Comparison of ENCODE assay signal across 8 mouse cellular contexts in the genomic region with DNA sequence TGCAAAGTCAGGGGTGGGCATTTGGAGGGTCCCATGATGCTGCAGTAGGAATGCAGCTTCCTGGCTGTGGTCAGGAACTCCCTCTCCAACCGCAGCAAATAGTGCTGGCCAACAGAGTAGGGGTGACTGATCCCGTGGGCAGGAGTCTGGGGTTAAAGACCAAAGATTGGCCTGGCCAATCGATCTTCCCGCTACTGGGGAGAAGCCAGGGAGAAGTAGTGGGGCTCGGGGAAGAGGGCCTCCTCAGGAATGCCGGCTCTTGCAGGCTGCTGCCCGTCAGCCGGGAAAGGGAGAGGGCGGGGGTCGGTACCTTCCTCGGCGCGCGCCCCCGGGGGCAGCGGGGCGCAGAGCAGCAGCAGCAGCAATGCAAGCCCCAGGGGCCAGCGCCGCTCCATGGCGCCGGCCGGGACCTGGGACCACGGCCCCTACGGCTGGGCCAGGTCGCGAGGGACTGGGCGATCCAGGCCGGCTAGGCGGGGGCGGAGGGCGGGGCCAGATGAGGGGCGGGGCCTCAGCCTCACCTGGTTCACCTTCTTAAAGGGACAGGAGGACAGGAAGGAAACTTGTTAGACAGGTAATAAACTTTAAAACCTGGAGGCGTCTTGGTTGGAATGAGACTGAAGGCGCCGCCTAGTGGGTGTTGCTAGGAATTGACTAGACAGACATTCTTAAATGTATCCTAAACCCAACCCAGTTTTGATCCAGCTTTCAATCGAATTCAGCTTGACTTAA. TPM values are rescaled to one million over a fixed set of nuclear protein-coding genes. Genes with fewer than 3 reads are reported as not detected.
DNase-seq lines count a peak whose midpoint lies in the region; ATAC-seq and TF ChIP-seq lines count a peak whose summit lies in the region.

A gene (minus strand): TSS at position 453 of the 732 bp plus-strand sequence.

- H3K79me2 ChIP-seq in liver, adult 2 months (ENCODE audit: control insufficient read depth, insufficient read depth, low read length): peaks cover 7% of the 10 kb centered on the region; the same call in 1 of the 2 replicates

- peak within 1 kb of the TSS; percentile 67 for H3K4me3 ChIP-seq in forebrain, embryonic 10.5 days
- peak within 1 kb of the TSS; percentile 49 for H3K4me3 ChIP-seq in hindbrain, embryonic 16.5 days (ENCODE audit: low read length)
- H3K4me3 ChIP-seq in liver, adult 2 months (ENCODE audit: insufficient read depth, low read depth, low read length): peak within 1 kb of the TSS; percentile 90
- peak within 1 kb of the TSS; percentile 42 for H3K4me3 ChIP-seq in midbrain, embryonic 16.5 days (ENCODE audit: low read depth, low read length)

- peaks cover 46% of the 10 kb centered on the region for H3K4me1 ChIP-seq in forebrain, embryonic 10.5 days
- H3K4me1 ChIP-seq in hindbrain, embryonic 16.5 days (ENCODE audit: control insufficient read depth, insufficient read depth, low read depth, low read length): peaks cover 14% of the 10 kb centered on the region
- peaks cover 20% of the 10 kb centered on the region for H3K4me1 ChIP-seq in liver, adult 2 months (ENCODE audit: control insufficient read depth, insufficient read depth, low read length)
- peaks cover 10% of the 10 kb centered on the region for H3K4me1 ChIP-seq in midbrain, embryonic 16.5 days (ENCODE audit: control insufficient read depth, insufficient read depth, low read length)

- H3K9ac ChIP-seq in hindbrain, embryonic 16.5 days (ENCODE audit: low read depth, low read length): peak within 1 kb of the TSS; percentile 54
- peak within 1 kb of the TSS; percentile 98 for H3K9ac ChIP-seq in liver, adult 2 months (ENCODE audit: low read depth, low read length)
- H3K9ac ChIP-seq in midbrain, embryonic 16.5 days (ENCODE audit: low read depth, low read length): peak within 1 kb of the TSS; percentile 47; the same call in 1 of the 2 replicates

- ATAC-seq in hindbrain, embryonic 16.5 days: peak; percentile 69
- peak; percentile 75 for ATAC-seq in midbrain, embryonic 16.5 days

- no peaks in the 10 kb centered on the region for H3K36me3 ChIP-seq in forebrain, embryonic 10.5 days (replicated peaks)
- no peaks in the 10 kb centered on the region for H3K36me3 ChIP-seq in hindbrain, embryonic 16.5 days (ENCODE audit: control insufficient read depth, insufficient read depth, low read length)
- no peaks in the 10 kb centered on the region for H3K36me3 ChIP-seq in liver, adult 2 months (ENCODE audit: control insufficient read depth, insufficient read depth, low read length)
- no peaks in the 10 kb centered on the region for H3K36me3 ChIP-seq in midbrain, embryonic 16.5 days (ENCODE audit: control insufficient read depth, insufficient read depth, low read length)

- peaks cover 61% of the 10 kb centered on the region for H3K27me3 ChIP-seq in forebrain, embryonic 10.5 days (ENCODE audit: poor library complexity, severe bottlenecking)
- H3K27me3 ChIP-seq in hindbrain, embryonic 16.5 days (replicated peaks; ENCODE audit: control insufficient read depth, insufficient read depth, low read length): no peaks in the 10 kb centered on the region; the same call in 1 of the 2 replicates
- H3K27me3 ChIP-seq in liver, adult 2 months (ENCODE audit: control insufficient read depth, insufficient read depth, low read length): no peaks in the 10 kb centered on the region
- peaks cover 5% of the 10 kb centered on the region for H3K27me3 ChIP-seq in midbrain, embryonic 16.5 days (ENCODE audit: control insufficient read depth, insufficient read depth, low read depth, low read length)

- peak; percentile 65 to 67 for DNase-seq in right cerebral cortex, adult 2 months (ENCODE audit: low spot score in 2 of 2)
- DNase-seq in right cerebral cortex, postnatal 36 days (ENCODE audit: low spot score in 2 of 2): no peak
- DNase-seq in brain, embryonic 18.5 days (ENCODE audit: low read depth, low spot score): peak; percentile 36
- DNase-seq in forebrain, embryonic 10.5 days (ENCODE audit: extremely low spot score, low spot score): peak; percentile 63
- DNase-seq in liver, adult 2 months (ENCODE audit: extremely low read depth, low read depth, low spot score): peak; percentile 91
- peak; percentile 76 for DNase-seq in thymus, postnatal 25 days

- H3K4me2 ChIP-seq in hindbrain, embryonic 16.5 days (ENCODE audit: low read length): peak within 1 kb of the TSS; percentile 97
- peak within 1 kb of the TSS; percentile 70 for H3K4me2 ChIP-seq in midbrain, embryonic 16.5 days (ENCODE audit: low read length)

- WGBS in forebrain, embryonic 10.5 days: under 1% methylated on average over 36 of the region's 36 CpGs
- under 1% methylated on average over 29 of the region's 36 CpGs for WGBS in hindbrain, embryonic 16.5 days
- 2% methylated on average over 36 of the region's 36 CpGs for WGBS in liver, adult 2 months
- 1% methylated on average over 33 of the region's 36 CpGs for WGBS in midbrain, embryonic 16.5 days

- peak within 1 kb of the TSS; percentile 74 for H3K27ac ChIP-seq in forebrain, embryonic 10.5 days
- H3K27ac ChIP-seq in hindbrain, embryonic 16.5 days (ENCODE audit: low read depth, low read length): no peak within 1 kb of the TSS
- peak within 1 kb of the TSS; percentile 99 for H3K27ac ChIP-seq in liver, adult 2 months (replicated peaks; ENCODE audit: insufficient read depth, low read depth, low read length)
- H3K27ac ChIP-seq in midbrain, embryonic 16.5 days (ENCODE audit: low read length): no peak within 1 kb of the TSS

- TF ChIP-seq POLR2A in liver, adult 2 months (IDR thresholded peaks at IDR 0.05; ENCODE audit: extremely low read depth, insufficient read depth, low read length): 0 out of 2 replicates have a peak, but pooled peaks have one; percentile 62

- peak; percentile 37; the same call in 1 of the 2 replicates for TF ChIP-seq CTCF in liver, adult 2 months (IDR thresholded peaks at IDR 0.05; ENCODE audit: low read depth, low read length)

- no peaks in the 10 kb centered on the region for H3K9me3 ChIP-seq in forebrain, embryonic 10.5 days
- no peaks in the 10 kb centered on the region for H3K9me3 ChIP-seq in hindbrain, embryonic 16.5 days (ENCODE audit: control insufficient read depth, low read length)
- H3K9me3 ChIP-seq in midbrain, embryonic 16.5 days (replicated peaks; ENCODE audit: control insufficient read depth, low read length, poor library complexity, severe bottlenecking): no peaks in the 10 kb centered on the region

RNA-seq across cellular contexts. Expression of the gene that starts here (rescaled TPM):
- 1.8 and 2.0 TPM in 2 replicates for polyA plus RNA-seq in forebrain, embryonic 10.5 days (2016; fragmentation: Nextera tagmentation; extraction: Ambion mirVana)
- 0.25 and 0.49 TPM in 2 replicates for polyA plus RNA-seq in hindbrain, embryonic 16.5 days (2015; fragmentation: Nextera tagmentation; extraction: Ambion mirVana)
- total RNA-seq in liver, adult 2 months (2014; rRNA removed): 27.6 and 30.9 TPM in 2 replicates
- 27.1 and 28.1 TPM in 2 replicates for polyA plus RNA-seq in liver, adult 2 months (2012; rRNA removed)
- polyA plus RNA-seq in midbrain, embryonic 16.5 days (2015; fragmentation: Nextera tagmentation; extraction: Ambion mirVana): 0.47 and 0.94 TPM in 2 replicates

Comparison
In these comparisons a context has a peak if more than half of its experiments do, and no peak if none do; other contexts are left out.
1. DNase-seq: peak in right cerebral cortex, adult 2 months (2 of 2), brain, embryonic 18.5 days (single experiment), forebrain, embryonic 10.5 days (single experiment), liver, adult 2 months (single experiment) and thymus, postnatal 25 days (single experiment); none in right cerebral cortex, postnatal 36 days (0 of 2).
2. Peak in ATAC-seq, H3K4me3 ChIP-seq, H3K9ac ChIP-seq and H3K4me2 ChIP-seq in hindbrain, embryonic 16.5 days; RNA of the gene not detected or under 1 TPM.
3. Peak in ATAC-seq, H3K4me3 ChIP-seq, H3K9ac ChIP-seq and H3K4me2 ChIP-seq in midbrain, embryonic 16.5 days; RNA of the gene not detected or under 1 TPM.
4. H3K27ac ChIP-seq: peak in forebrain, embryonic 10.5 days (single experiment) and liver, adult 2 months (single experiment); none in hindbrain, embryonic 16.5 days (single experiment) and midbrain, embryonic 16.5 days (single experiment).
5. H3K9ac ChIP-seq: peak in every context shown above with its lines; median percentile 98 in liver, adult 2 months; 54 in hindbrain, embryonic 16.5 days; 47 in midbrain, embryonic 16.5 days.
6. Peak in every context shown above with its lines, with median percentiles within 50 percentile points of each other: H3K4me3 ChIP-seq.